In the genomic region with DNA sequence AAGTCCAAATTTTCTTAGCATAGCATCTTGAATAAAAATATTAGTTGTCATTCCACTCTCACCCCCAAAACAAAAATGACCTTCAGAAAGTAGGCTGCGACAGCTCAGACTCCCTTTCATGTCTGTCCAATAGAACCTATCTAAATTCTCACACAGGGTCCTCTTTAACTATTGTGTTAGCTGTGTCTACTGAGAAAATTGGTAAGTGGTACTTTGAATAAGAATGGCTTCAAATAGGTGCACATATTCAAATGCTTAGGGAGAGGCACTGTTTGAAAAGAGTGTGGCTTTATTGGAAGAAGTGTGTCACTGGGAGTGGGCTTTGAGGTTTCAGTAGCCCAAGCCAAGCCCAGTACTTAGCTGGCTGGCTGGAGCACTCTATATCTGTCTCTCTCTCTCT, we compare ENCODE assay signal across 32 mouse cellular contexts.
"Had no signal": no experiment of that assay in that cellular context is flagged by ENCODE, and none has a peak within 500 bp of the region (broad histone marks: within the 10 kb centered on the region; RNA-seq: fewer than 3 reads in every experiment).

No protein-coding gene starts in this region.

- H3K4me3 ChIP-seq: heart, embryonic 13.5 days; heart, embryonic 15.5 days; hindbrain, embryonic 10.5 days; hindbrain, embryonic 12.5 days; hindbrain, embryonic 13.5 days; hindbrain, embryonic 15.5 days; intestine, embryonic 15.5 days; kidney, embryonic 15.5 days; layer of hippocampus, adult 2 months; left cerebral cortex, adult 2 months had no signal

- DNase-seq: heart, postnatal 10 days; heart, postnatal 14 days; heart, postnatal 36 days; heart, postnatal 4 days; kidney, adult 11 months; kidney, adult 18-20 months; kidney, adult 2 months; kidney, adult 8-10 months; kidney, adult 9 months; kidney, postnatal 10 days; kidney, postnatal 14 days; kidney, postnatal 36 days; kidney, postnatal 4 days; layer of hippocampus, adult 9-11 months; layer of hippocampus, postnatal 36 days had no signal

- H3K4me2 ChIP-seq: heart, embryonic 13.5 days; heart, embryonic 15.5 days; hindbrain, embryonic 12.5 days; hindbrain, embryonic 13.5 days; hindbrain, embryonic 14.5 days; hindbrain, embryonic 15.5 days; intestine, embryonic 15.5 days; kidney, embryonic 15.5 days had no signal

- ATAC-seq: hindbrain, embryonic 16.5 days; hindbrain, postnatal 0 days; inflammation-experienced regulatory T-cells, adult 6 months; intestine, embryonic 15.5 days; intestine, embryonic 16.5 days; intestine, postnatal 0 days had no signal

- H3K9ac ChIP-seq: heart, embryonic 13.5 days; heart, embryonic 15.5 days; hindbrain, embryonic 12.5 days; hindbrain, embryonic 13.5 days; hindbrain, embryonic 14.5 days; hindbrain, embryonic 15.5 days; intestine, embryonic 15.5 days; kidney, embryonic 15.5 days had no signal

- H3K27me3 ChIP-seq: heart, embryonic 13.5 days; heart, embryonic 15.5 days; hindbrain, embryonic 12.5 days; hindbrain, embryonic 13.5 days; hindbrain, embryonic 15.5 days; intestine, embryonic 15.5 days; kidney, embryonic 15.5 days had no signal

- H3K36me3 ChIP-seq: heart, embryonic 13.5 days; heart, embryonic 15.5 days; hindbrain, embryonic 10.5 days; hindbrain, embryonic 12.5 days; hindbrain, embryonic 13.5 days; hindbrain, embryonic 15.5 days; intestine, embryonic 15.5 days; kidney, embryonic 15.5 days had no signal

- H3K9me3 ChIP-seq: heart, embryonic 13.5 days; heart, embryonic 15.5 days; hindbrain, embryonic 10.5 days; hindbrain, embryonic 12.5 days; hindbrain, embryonic 13.5 days; hindbrain, embryonic 15.5 days; intestine, embryonic 15.5 days; kidney, embryonic 15.5 days had no signal

- H3K27ac ChIP-seq: heart, embryonic 13.5 days; heart, embryonic 15.5 days; hindbrain, embryonic 10.5 days; hindbrain, embryonic 12.5 days; hindbrain, embryonic 13.5 days; hindbrain, embryonic 14.5 days; hindbrain, embryonic 15.5 days; hindbrain, postnatal 0 days; intestine, embryonic 15.5 days; kidney, embryonic 15.5 days; kidney, postnatal 0 days; layer of hippocampus, adult 2 months; left cerebral cortex, adult 2 months had no signal
